Mouse (Mus musculus): ENCODE data around the gene Atoh8.
A peak's percentile ranks its signal among the peaks of the same experiment; 100 is the strongest.

Atoh8 gene

GRCm38 (mm10) chr6:72249981-72250380, 14.6 kb upstream of the Atoh8 start:
- peaks cover 9% of the 10 kb centered on the region for H3K4me1 ChIP-seq (replicated peaks; ENCODE audit: low read depth, low read length)
- peaks cover 38% of the 10 kb centered on the region for H3K27me3 ChIP-seq (ENCODE audit: insufficient read depth, low read length)
- H3K36me3 ChIP-seq (ENCODE audit: insufficient read depth, low read length), result no peaks in the 10 kb centered on the region
- TF ChIP-seq POU5F1 (IDR thresholded peaks at IDR 0.05; ENCODE audit: borderline replicate concordance, low read length) (no peak), CTCF (conservative IDR thresholded peaks at IDR 0.05; ENCODE audit: low read length) (no peak)
- H3K4me3 ChIP-seq (replicated peaks; ENCODE audit: low read length), result no peak overlapping the region
- no peaks in the 10 kb centered on the region for H3K9me3 ChIP-seq (ENCODE audit: low read length)

GRCm38 (mm10) chr6:72248150-72248914, 13.0 kb upstream of the Atoh8 start:
- Histone ChIP-seq H3K4me3 (replicated peaks; ENCODE audit: low read length) (no peak overlapping the region), H3K4me1 (replicated peaks; ENCODE audit: low read depth, low read length) (peaks cover 18% of the 10 kb centered on the region), H3K36me3 (ENCODE audit: insufficient read depth, low read length) (no peaks in the 10 kb centered on the region), H3K9me3 (ENCODE audit: low read length) (no peaks in the 10 kb centered on the region), H3K27me3 (ENCODE audit: insufficient read depth, low read length) (peaks cover 45% of the 10 kb centered on the region)
- no peak for TF ChIP-seq CTCF (conservative IDR thresholded peaks at IDR 0.05; ENCODE audit: low read length)
- no peak for TF ChIP-seq POU5F1 (IDR thresholded peaks at IDR 0.05; ENCODE audit: borderline replicate concordance, low read length)
- no peak for TF ChIP-seq NANOG (IDR thresholded peaks at IDR 0.05; ENCODE audit: borderline replicate concordance, low read length)

- H3K9me3 ChIP-seq (ENCODE audit: low read length), result no peaks in the 10 kb centered on the region
- H3K4me1 ChIP-seq (replicated peaks; ENCODE audit: low read depth, low read length), result peaks cover 27% of the 10 kb centered on the region
- H3K27me3 ChIP-seq (ENCODE audit: insufficient read depth, low read length), result peaks cover 64% of the 10 kb centered on the region
- no peaks in the 10 kb centered on the region for H3K36me3 ChIP-seq (ENCODE audit: insufficient read depth, low read length)
- TF ChIP-seq POU5F1 (IDR thresholded peaks at IDR 0.05; ENCODE audit: borderline replicate concordance, low read length) (no peak), CTCF (conservative IDR thresholded peaks at IDR 0.05; ENCODE audit: low read length) (no peak), NANOG (IDR thresholded peaks at IDR 0.05; ENCODE audit: borderline replicate concordance, low read length) (no peak)
- no peak overlapping the region for H3K4me3 ChIP-seq (replicated peaks; ENCODE audit: low read length)
Measured at GRCm38 (mm10) chr6:72246303-72246702, 10.9 kb upstream of the Atoh8 start.

DNA sequence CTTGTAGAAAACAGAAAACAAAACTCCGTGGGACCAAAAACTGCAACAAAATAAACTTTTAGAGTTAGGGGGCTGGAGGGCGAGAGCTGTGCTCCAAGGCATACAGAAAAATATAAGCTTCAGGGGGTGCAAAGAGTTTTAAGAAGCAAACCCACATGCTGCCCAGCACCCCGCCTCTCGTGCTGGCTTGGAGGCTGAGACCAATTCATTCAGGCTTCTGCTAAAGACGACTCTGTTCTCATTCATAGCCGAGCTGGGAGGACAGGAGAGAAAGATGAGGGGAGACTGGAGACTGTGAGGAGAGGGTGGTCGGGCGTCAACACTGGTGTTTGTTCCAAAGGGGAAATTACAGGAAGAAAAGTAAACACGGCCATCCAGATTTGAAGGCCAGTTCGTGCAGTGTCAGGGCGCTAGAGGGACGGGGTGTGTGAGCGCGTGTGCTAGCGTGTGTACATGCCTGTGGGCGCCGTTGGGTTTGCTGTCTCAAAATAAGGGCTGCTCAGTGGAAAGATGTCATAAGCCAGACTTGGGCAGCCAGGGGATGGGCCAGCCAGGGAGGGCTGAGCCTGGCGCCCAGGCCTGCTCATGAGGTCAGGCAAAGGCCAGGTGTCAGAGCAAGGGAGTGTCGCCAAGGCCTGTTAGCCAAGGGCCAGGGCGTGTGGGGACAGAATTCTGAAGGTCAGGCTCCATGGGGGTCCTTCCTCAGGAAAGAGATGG, 9.3 kb upstream of the Atoh8 start:
- TF ChIP-seq POU5F1 (IDR thresholded peaks at IDR 0.05; ENCODE audit: borderline replicate concordance, low read length) (no peak), NANOG (IDR thresholded peaks at IDR 0.05; ENCODE audit: borderline replicate concordance, low read length) (no peak), CTCF (conservative IDR thresholded peaks at IDR 0.05; ENCODE audit: low read length) (no peak)
- peak overlapping the region; percentile 48 for H3K4me3 ChIP-seq (replicated peaks; ENCODE audit: low read length)

GRCm38 (mm10) chr6:72244144-72244549, 8.8 kb upstream of the Atoh8 start:
- Histone ChIP-seq H3K9me3 (ENCODE audit: low read length) (no peaks in the 10 kb centered on the region), H3K4me3 (replicated peaks; ENCODE audit: low read length) (no peak overlapping the region), H3K36me3 (ENCODE audit: insufficient read depth, low read length) (no peaks in the 10 kb centered on the region), H3K4me1 (replicated peaks; ENCODE audit: low read depth, low read length) (peaks cover 29% of the 10 kb centered on the region), H3K27me3 (ENCODE audit: insufficient read depth, low read length) (peaks cover 76% of the 10 kb centered on the region)
- TF ChIP-seq CTCF (conservative IDR thresholded peaks at IDR 0.05; ENCODE audit: low read length) (no peak), POU5F1 (IDR thresholded peaks at IDR 0.05; ENCODE audit: borderline replicate concordance, low read length) (no peak), NANOG (IDR thresholded peaks at IDR 0.05; ENCODE audit: borderline replicate concordance, low read length) (no peak)

More for the DNA sequence above, 9.3 kb upstream of the Atoh8 start:
- H3K4me1 ChIP-seq (replicated peaks; ENCODE audit: low read depth, low read length), result peaks cover 29% of the 10 kb centered on the region
- H3K27me3 ChIP-seq (ENCODE audit: insufficient read depth, low read length), result peaks cover 70% of the 10 kb centered on the region
- H3K9me3 ChIP-seq (ENCODE audit: low read length), result no peaks in the 10 kb centered on the region
- H3K36me3 ChIP-seq (ENCODE audit: insufficient read depth, low read length), result no peaks in the 10 kb centered on the region

- Histone ChIP-seq H3K4me1 (replicated peaks; ENCODE audit: low read depth, low read length) (peaks cover 29% of the 10 kb centered on the region), H3K27me3 (ENCODE audit: insufficient read depth, low read length) (peaks cover 81% of the 10 kb centered on the region), H3K9me3 (ENCODE audit: low read length) (no peaks in the 10 kb centered on the region), H3K36me3 (ENCODE audit: insufficient read depth, low read length) (no peaks in the 10 kb centered on the region), H3K4me3 (replicated peaks; ENCODE audit: low read length) (no peak overlapping the region)
- TF ChIP-seq NANOG (IDR thresholded peaks at IDR 0.05; ENCODE audit: borderline replicate concordance, low read length), result no peak
- no peak for TF ChIP-seq POU5F1 (IDR thresholded peaks at IDR 0.05; ENCODE audit: borderline replicate concordance, low read length)
- no peak for TF ChIP-seq CTCF (conservative IDR thresholded peaks at IDR 0.05; ENCODE audit: low read length)
Measured at GRCm38 (mm10) chr6:72242532-72243320, 7.3 kb upstream of the Atoh8 start.

DNA sequence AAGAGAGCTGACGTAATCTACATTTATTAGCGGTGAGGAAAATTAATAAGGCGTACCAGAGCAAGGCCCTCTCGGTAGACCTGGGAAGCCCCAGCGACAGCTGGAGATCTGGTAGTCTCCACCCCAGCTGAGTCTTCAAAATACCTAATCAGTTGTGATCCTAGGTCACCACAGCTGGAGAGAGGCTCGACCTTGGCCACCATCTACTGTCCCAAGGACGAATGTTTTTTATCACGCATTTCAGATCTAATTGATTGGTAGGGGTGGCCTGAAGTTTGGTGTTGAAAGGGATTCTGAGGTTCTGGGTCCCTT, 6.4 kb upstream of the Atoh8 start:
- H3K9me3 ChIP-seq (ENCODE audit: low read length), result no peaks in the 10 kb centered on the region
- H3K4me1 ChIP-seq (replicated peaks; ENCODE audit: low read depth, low read length), result peaks cover 30% of the 10 kb centered on the region
- H3K4me3 ChIP-seq (replicated peaks; ENCODE audit: low read length), result no peak overlapping the region
- TF ChIP-seq POU5F1 (IDR thresholded peaks at IDR 0.05; ENCODE audit: borderline replicate concordance, low read length) (no peak), NANOG (IDR thresholded peaks at IDR 0.05; ENCODE audit: borderline replicate concordance, low read length) (no peak), CTCF (conservative IDR thresholded peaks at IDR 0.05; ENCODE audit: low read length) (no peak)
- H3K36me3 ChIP-seq (ENCODE audit: insufficient read depth, low read length), result no peaks in the 10 kb centered on the region
- peaks cover 82% of the 10 kb centered on the region for H3K27me3 ChIP-seq (ENCODE audit: insufficient read depth, low read length)

DNA sequence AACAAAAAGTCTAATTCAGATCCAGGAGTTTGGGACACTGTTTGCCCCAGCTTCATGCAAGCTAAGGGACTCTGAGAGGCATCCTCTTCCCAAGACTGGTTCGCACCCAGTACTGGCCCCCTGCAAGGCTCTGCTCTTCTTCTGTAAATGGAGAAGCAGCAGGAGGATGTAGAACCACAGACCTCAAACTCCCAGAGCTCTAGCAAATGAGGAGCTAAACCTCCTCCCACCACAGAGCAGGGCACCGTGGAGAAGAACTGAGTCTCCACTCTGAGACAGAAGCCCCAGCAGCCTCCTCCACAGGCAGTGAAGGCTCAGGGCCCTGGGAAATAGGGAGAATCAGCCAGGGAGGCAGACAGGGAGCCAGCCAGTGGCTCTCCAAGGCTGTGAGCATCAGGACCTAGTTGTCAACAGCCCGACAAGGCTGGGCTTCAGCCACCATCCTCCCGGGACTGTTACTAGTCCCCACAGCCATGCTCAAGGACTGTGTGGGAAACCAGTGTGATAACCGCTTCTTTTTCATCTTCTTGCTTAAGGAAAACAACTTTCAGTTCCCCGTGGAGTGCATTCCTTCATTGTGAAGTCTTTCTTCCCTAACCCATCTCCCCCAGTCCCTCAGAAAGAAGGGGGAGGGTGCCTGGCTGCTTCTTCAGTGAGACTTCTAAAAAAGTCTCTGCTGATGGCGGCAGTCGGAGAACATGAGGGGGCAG, 5.9 kb upstream of the Atoh8 start:
- no peak overlapping the region for H3K4me3 ChIP-seq (replicated peaks; ENCODE audit: low read length)
- peaks cover 32% of the 10 kb centered on the region for H3K4me1 ChIP-seq (replicated peaks; ENCODE audit: low read depth, low read length)
- no peaks in the 10 kb centered on the region for H3K36me3 ChIP-seq (ENCODE audit: insufficient read depth, low read length)
- no peaks in the 10 kb centered on the region for H3K9me3 ChIP-seq (ENCODE audit: low read length)
- peaks cover 82% of the 10 kb centered on the region for H3K27me3 ChIP-seq (ENCODE audit: insufficient read depth, low read length)
- no peak for TF ChIP-seq POU5F1 (IDR thresholded peaks at IDR 0.05; ENCODE audit: borderline replicate concordance, low read length)
- TF ChIP-seq NANOG (IDR thresholded peaks at IDR 0.05; ENCODE audit: borderline replicate concordance, low read length), result no peak
- TF ChIP-seq CTCF (conservative IDR thresholded peaks at IDR 0.05; ENCODE audit: low read length), result no peak
